Mouse (Mus musculus) lung, adult 2 months (tissue): ENCODE data around the gene Xrcc5.

ENCODE experiments used
- CTCF ChIP-seq: fragments of 200-500 bp; IDR thresholded peaks from 2 replicates; pipeline ENCODE4 v1.5.1; 2011; ENCODE audit warnings: mild to moderate bottlenecking, low read length, control low read depth; ENCODE audit not compliant: insufficient read depth
- POLR2A ChIP-seq: fragments of 200-500 bp; IDR thresholded peaks from 2 replicates; pipeline ENCODE4 v1.6.1; 2011; ENCODE audit warnings: low read depth, mild to moderate bottlenecking, control low read depth, low read length, borderline replicate concordance; ENCODE audit errors: extremely low read depth

GRCm38 (mm10) chr1:72401331-72402069 lies 94.3 kb downstream of the Xrcc5 start:
- no peak for TF ChIP-seq POLR2A
- TF ChIP-seq CTCF: no peak
